Mouse (Mus musculus) central nervous system, embryonic 11.5 days (tissue): Measurements from ENCODE around the gene Gp2. TPM values are rescaled to one million over a fixed set of nuclear protein-coding genes. Genes with fewer than 3 reads are reported as not detected.

Experiments used
- polyA plus RNA-seq: library from polyadenylated mRNA; depleted of rRNA; stranded (reverse); fragments of >200 nt; gene quantifications from 2 replicates; pipeline ENCODE4 v1.2.3, GENCODE M21; 2012; rRNA removed

Gene Gp2
- not detected in 2 replicates for polyA plus RNA-seq

DNA sequence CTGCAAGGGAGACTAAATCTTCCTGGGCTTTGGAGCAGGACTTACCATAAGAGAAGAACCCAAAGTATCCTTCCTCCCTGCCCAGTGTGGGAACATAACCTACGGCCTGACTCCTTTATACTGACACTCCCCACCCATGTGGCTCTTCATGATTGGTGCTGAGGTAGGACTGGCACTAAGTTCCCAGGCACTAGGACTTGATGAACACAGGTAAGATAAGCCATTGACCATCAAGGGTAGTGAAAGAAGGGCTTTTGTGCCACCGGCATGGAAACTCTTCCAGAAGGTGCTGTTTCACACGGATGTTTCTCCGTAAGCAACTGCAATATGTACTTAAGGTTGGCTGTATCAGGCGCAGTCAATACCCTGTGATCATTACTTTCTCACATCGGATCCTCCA is at the start of gene Gp2:
TSS of gene Gp2 (minus strand) at position 101 of the 400 bp plus-strand sequence.

DNA sequence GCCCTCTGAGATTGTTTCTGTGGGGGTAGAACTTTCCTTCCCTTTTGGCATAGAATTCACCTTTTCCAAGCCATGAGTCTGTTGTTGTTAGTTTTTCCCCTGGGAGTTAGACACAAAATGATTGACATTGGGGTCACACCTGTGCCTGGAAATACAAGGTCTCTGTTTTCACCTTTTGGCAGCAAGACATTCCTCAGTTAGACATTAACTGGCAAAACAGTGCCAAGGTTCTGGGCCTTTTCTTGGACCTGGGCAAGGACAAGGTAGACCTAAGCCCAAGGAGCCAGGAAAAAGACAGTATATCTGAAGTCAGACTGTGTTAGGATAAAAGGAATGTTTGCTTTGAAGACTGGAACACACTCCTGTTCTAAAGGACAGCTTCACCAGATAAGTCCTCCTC is 20.2 kb upstream of the Gp2 start, which contains the start of gene Umod:
TSS of gene Umod (minus strand) at position 27 of the 400 bp plus-strand sequence.

Other genes with a start within 250 kb of the Gp2 start
- not detected in 2 replicates for gene Umod, start 20.0 kb upstream of the Gp2 start, polyA plus RNA-seq
- not detected in 2 replicates for gene Acsm5, start 60.2 kb upstream of the Gp2 start, polyA plus RNA-seq
- gene Pdilt, start 64.2 kb upstream of the Gp2 start, polyA plus RNA-seq: 0.12 TPM in 1 of 2 replicates, not detected in the other
- gene Acsm2, start 95.1 kb upstream of the Gp2 start, polyA plus RNA-seq: not detected in 2 replicates
- gene Acsm1, start 147.7 kb upstream of the Gp2 start, polyA plus RNA-seq: not detected in 2 replicates
- 0.32 TPM in 1 of 2 replicates, not detected in the other for gene Acsm4, start 230.7 kb upstream of the Gp2 start, polyA plus RNA-seq